Mouse (Mus musculus): ENCODE measurements around the gene Lingo1. TPM values are rescaled to one million over a fixed set of nuclear protein-coding genes. Genes with fewer than 3 reads are reported as not detected.

The Lingo1 gene
- polyA plus RNA-seq, 1 experiment from 2014 or later, result 8.3 TPM

GRCm38 (mm10) chr9:56746195-56746925, 49.9 kb downstream of the Lingo1 start:
- 72% methylated on average over 14 of the region's 14 CpGs for WGBS
- Histone ChIP-seq H3K9me3 (ENCODE audit: control insufficient read depth, low read length) (no peaks in the 10 kb centered on the region), H3K27ac (replicated peaks; ENCODE audit: low read depth, low read length) (no peak overlapping the region), H3K4me3 (ENCODE audit: low read depth, low read length) (no peak overlapping the region), H3K4me1 (ENCODE audit: control insufficient read depth, insufficient read depth, low read length) (no peaks in the 10 kb centered on the region), H3K27me3 (replicated peaks; ENCODE audit: control insufficient read depth, insufficient read depth, low read length) (no peaks in the 10 kb centered on the region), H3K4me2 (ENCODE audit: low read depth, low read length) (no peak overlapping the region), H3K9ac (ENCODE audit: low read depth, low read length) (no peak overlapping the region), H3K36me3 (ENCODE audit: control insufficient read depth, insufficient read depth, low read length) (no peaks in the 10 kb centered on the region)
- ATAC-seq (ENCODE audit: low read depth), result peak; percentile 27; the same call in 1 of the 2 replicates
- no peak for DNase-seq (ENCODE audit: low spot score)

GRCm38 (mm10) chr9:56744369-56744768, 51.9 kb downstream of the Lingo1 start:
- Histone ChIP-seq H3K4me1 (ENCODE audit: control insufficient read depth, insufficient read depth, low read length) (no peaks in the 10 kb centered on the region), H3K9ac (ENCODE audit: low read depth, low read length) (no peak overlapping the region), H3K9me3 (ENCODE audit: control insufficient read depth, low read length) (no peaks in the 10 kb centered on the region), H3K4me2 (ENCODE audit: low read depth, low read length) (no peak overlapping the region), H3K27ac (replicated peaks; ENCODE audit: low read depth, low read length) (no peak overlapping the region), H3K4me3 (ENCODE audit: low read depth, low read length) (no peak overlapping the region), H3K27me3 (replicated peaks; ENCODE audit: control insufficient read depth, insufficient read depth, low read length) (no peaks in the 10 kb centered on the region), H3K36me3 (ENCODE audit: control insufficient read depth, insufficient read depth, low read length) (no peaks in the 10 kb centered on the region)
- 21% methylated on average over 4 of the region's 5 CpGs for WGBS
- no peak for DNase-seq (ENCODE audit: low spot score)
- ATAC-seq (ENCODE audit: low read depth), result no peak

- ATAC-seq (ENCODE audit: low read depth) (no peak; the same call in 1 of the 2 replicates), DNase-seq (ENCODE audit: low spot score) (no peak)
- WGBS, result 68% methylated on average over 5 of the region's 5 CpGs
- Histone ChIP-seq H3K9me3 (ENCODE audit: control insufficient read depth, low read length) (no peaks in the 10 kb centered on the region), H3K9ac (ENCODE audit: low read depth, low read length) (no peak overlapping the region), H3K4me2 (ENCODE audit: low read depth, low read length) (no peak overlapping the region), H3K27me3 (replicated peaks; ENCODE audit: control insufficient read depth, insufficient read depth, low read length) (no peaks in the 10 kb centered on the region), H3K4me1 (ENCODE audit: control insufficient read depth, insufficient read depth, low read length) (no peaks in the 10 kb centered on the region), H3K27ac (replicated peaks; ENCODE audit: low read depth, low read length) (no peak overlapping the region), H3K36me3 (ENCODE audit: control insufficient read depth, insufficient read depth, low read length) (no peaks in the 10 kb centered on the region), H3K4me3 (ENCODE audit: low read depth, low read length) (no peak overlapping the region)
Measured at GRCm38 (mm10) chr9:56739181-56739737, 57.0 kb downstream of the Lingo1 start.

GRCm38 (mm10) chr9:56738261-56739171, 57.8 kb downstream of the Lingo1 start:
- H3K4me3 ChIP-seq (ENCODE audit: low read depth, low read length), result no peak overlapping the region
- no peaks in the 10 kb centered on the region for H3K9me3 ChIP-seq (ENCODE audit: control insufficient read depth, low read length)
- WGBS, result 44% methylated on average over 9 of the region's 9 CpGs
- no peak overlapping the region for H3K9ac ChIP-seq (ENCODE audit: low read depth, low read length)
- H3K27ac ChIP-seq (replicated peaks; ENCODE audit: low read depth, low read length), result no peak overlapping the region
- no peaks in the 10 kb centered on the region for H3K27me3 ChIP-seq (replicated peaks; ENCODE audit: control insufficient read depth, insufficient read depth, low read length)
- no peaks in the 10 kb centered on the region for H3K36me3 ChIP-seq (ENCODE audit: control insufficient read depth, insufficient read depth, low read length)
- DNase-seq (ENCODE audit: low spot score) (peak; percentile 59), ATAC-seq (ENCODE audit: low read depth) (no peak)
- H3K4me2 ChIP-seq (ENCODE audit: low read depth, low read length), result no peak overlapping the region
- no peaks in the 10 kb centered on the region for H3K4me1 ChIP-seq (ENCODE audit: control insufficient read depth, insufficient read depth, low read length)

GRCm38 (mm10) chr9:56734398-56734797, 61.9 kb downstream of the Lingo1 start:
- no peak for ATAC-seq (ENCODE audit: low read depth)
- H3K4me3 ChIP-seq (ENCODE audit: low read depth, low read length), result no peak overlapping the region
- no peaks in the 10 kb centered on the region for H3K4me1 ChIP-seq (ENCODE audit: control insufficient read depth, insufficient read depth, low read length)
- H3K36me3 ChIP-seq (ENCODE audit: control insufficient read depth, insufficient read depth, low read length), result no peaks in the 10 kb centered on the region
- H3K27ac ChIP-seq (replicated peaks; ENCODE audit: low read depth, low read length), result no peak overlapping the region
- H3K9me3 ChIP-seq (ENCODE audit: control insufficient read depth, low read length), result no peaks in the 10 kb centered on the region
- no peak overlapping the region for H3K9ac ChIP-seq (ENCODE audit: low read depth, low read length)
- no peak overlapping the region for H3K4me2 ChIP-seq (ENCODE audit: low read depth, low read length)
- 67% methylated on average over 6 of the region's 6 CpGs for WGBS
- DNase-seq (ENCODE audit: low spot score), result no peak
- H3K27me3 ChIP-seq (replicated peaks; ENCODE audit: control insufficient read depth, insufficient read depth, low read length), result no peaks in the 10 kb centered on the region

GRCm38 (mm10) chr9:56730997-56731396, 65.3 kb downstream of the Lingo1 start:
- no peak overlapping the region for H3K4me2 ChIP-seq (ENCODE audit: low read depth, low read length)
- no peaks in the 10 kb centered on the region for H3K9me3 ChIP-seq (ENCODE audit: control insufficient read depth, low read length)
- ATAC-seq (ENCODE audit: low read depth) (no peak), DNase-seq (ENCODE audit: low spot score) (no peak)
- no peak overlapping the region for H3K9ac ChIP-seq (ENCODE audit: low read depth, low read length)
- WGBS, result 43% methylated on average over 2 of the region's 2 CpGs
- H3K27me3 ChIP-seq (replicated peaks; ENCODE audit: control insufficient read depth, insufficient read depth, low read length), result no peaks in the 10 kb centered on the region
- H3K4me3 ChIP-seq (ENCODE audit: low read depth, low read length), result no peak overlapping the region
- no peak overlapping the region for H3K27ac ChIP-seq (replicated peaks; ENCODE audit: low read depth, low read length)
- H3K36me3 ChIP-seq (ENCODE audit: control insufficient read depth, insufficient read depth, low read length), result no peaks in the 10 kb centered on the region
- peaks cover 8% of the 10 kb centered on the region; the same call in 1 of the 2 replicates for H3K4me1 ChIP-seq (ENCODE audit: control insufficient read depth, insufficient read depth, low read length)

- ATAC-seq (ENCODE audit: low read depth) (no peak), DNase-seq (ENCODE audit: low spot score) (no peak)
- H3K27ac ChIP-seq (replicated peaks; ENCODE audit: low read depth, low read length), result no peak overlapping the region
- no peak overlapping the region for H3K4me3 ChIP-seq (ENCODE audit: low read depth, low read length)
- H3K9ac ChIP-seq (ENCODE audit: low read depth, low read length), result 0 out of 2 replicates have a peak overlapping the region, but pooled peaks have one; percentile 8
- H3K9me3 ChIP-seq (ENCODE audit: control insufficient read depth, low read length), result no peaks in the 10 kb centered on the region
- 60% methylated on average over 2 of the region's 2 CpGs for WGBS
- H3K27me3 ChIP-seq (replicated peaks; ENCODE audit: control insufficient read depth, insufficient read depth, low read length), result no peaks in the 10 kb centered on the region
- peaks cover 8% of the 10 kb centered on the region; the same call in 1 of the 2 replicates for H3K4me1 ChIP-seq (ENCODE audit: control insufficient read depth, insufficient read depth, low read length)
- H3K4me2 ChIP-seq (ENCODE audit: low read depth, low read length), result no peak overlapping the region
- H3K36me3 ChIP-seq (ENCODE audit: control insufficient read depth, insufficient read depth, low read length), result no peaks in the 10 kb centered on the region
Measured at GRCm38 (mm10) chr9:56729145-56729544, 67.1 kb downstream of the Lingo1 start.

Data from embryonic facial prominence, embryonic 14.5 days (tissue).